Mouse (Mus musculus) G1E (cell line): ENCODE measurements around the gene Tcirg1.

Source experiments
- CTCF ChIP-seq: IDR thresholded peaks from 2 replicates; pipeline ENCODE4 v1.5.1; 2012; ENCODE audit warnings: low read depth, low read length, inconsistent platforms, mixed read lengths
- POLR2AphosphoS5 ChIP-seq: IDR thresholded peaks from 2 replicates; pipeline ENCODE4 v1.6.1; 2012; ENCODE audit warnings: low read depth, low read length, inconsistent platforms; ENCODE audit not compliant: insufficient replicate concordance

- TF ChIP-seq CTCF = no peak
- TF ChIP-seq POLR2AphosphoS5 = no peak
Measured at GRCm38 (mm10) chr19:3898952-3899351, 8.0 kb downstream of the Tcirg1 start.
